Mouse (Mus musculus) urinary bladder, adult 2 months (tissue): Measurements from ENCODE around the gene Olfr622. TPM values are rescaled to one million over a fixed set of nuclear protein-coding genes. Genes with fewer than 3 reads are reported as not detected.

Experiments used
- DNase-seq: peaks from one replicate; pipeline ENCODE4 v3.0.0; 2022; ENCODE audit warnings: low spot score
- polyA plus RNA-seq: library from polyadenylated mRNA; depleted of rRNA; stranded (reverse); fragments of >200 nt; gene quantifications from 2 replicates; pipeline ENCODE4 v1.2.3, GENCODE M21; 2012; rRNA removed

The Olfr622 gene
- not detected in 2 replicates for polyA plus RNA-seq

- no peak for DNase-seq
Measured at GRCm38 (mm10) chr7:103642602-103643001, at the start of gene Olfr622. TSS of gene Olfr622 (minus strand) at chr7:103642702.

- no peak for DNase-seq
Measured at GRCm38 (mm10) chr7:103682420-103682819, 39.9 kb upstream of the Olfr622 start, which contains the start of gene Olfr625-ps1. TSS of gene Olfr625-ps1 (plus strand) at chr7:103682720.

- DNase-seq: no peak
Measured at GRCm38 (mm10) chr7:103671091-103671490, 28.6 kb upstream of the Olfr622 start, which contains the start of gene Olfr624. TSS of gene Olfr624 (minus strand) at chr7:103671191.

GRCm38 (mm10) chr7:103663598-103663997 lies 21.1 kb upstream of the Olfr622 start, which contains the start of gene Olfr623:
TSS of gene Olfr623 (minus strand) at chr7:103663698.
- no peak for DNase-seq

GRCm38 (mm10) chr7:103644070-103644469 lies 1.6 kb upstream of the Olfr622 start:
- DNase-seq: no peak

GRCm38 (mm10) chr7:103636795-103637194 lies 5.7 kb downstream of the Olfr622 start:
- no peak for DNase-seq

GRCm38 (mm10) chr7:103612434-103612833 lies 30.1 kb downstream of the Olfr622 start, which contains the start of gene Olfr620:
TSS of gene Olfr620 (minus strand) at chr7:103612534.
- no peak for DNase-seq

- no peak for DNase-seq
Measured at GRCm38 (mm10) chr7:103607425-103607824, 35.1 kb downstream of the Olfr622 start.

- DNase-seq: no peak
Measured at GRCm38 (mm10) chr7:103600275-103600674, 42.2 kb downstream of the Olfr622 start, which contains the start of gene Olfr619. TSS of gene Olfr619 (plus strand) at chr7:103600575.

GRCm38 (mm10) chr7:103589803-103590202 lies 52.7 kb downstream of the Olfr622 start, which contains the start of gene Olfr618:
TSS of gene Olfr618 (plus strand) at chr7:103590103.
- no peak for DNase-seq

Other genes with a start within 250 kb of the Olfr622 start
- gene Usp17lc, start 227.6 kb downstream of the Olfr622 start, polyA plus RNA-seq: not detected in 2 replicates
- gene Olfr605, start 197.3 kb downstream of the Olfr622 start, polyA plus RNA-seq: not detected in 2 replicates
- gene Olfr606, start 193.7 kb downstream of the Olfr622 start, polyA plus RNA-seq: not detected in 2 replicates
- not detected in 2 replicates for gene Olfr607, start 178.6 kb downstream of the Olfr622 start, polyA plus RNA-seq
- gene Olfr608, start 172.8 kb downstream of the Olfr622 start, polyA plus RNA-seq: not detected in 2 replicates
- not detected in 2 replicates for gene Olfr609, start 144.6 kb downstream of the Olfr622 start, polyA plus RNA-seq
- gene Olfr610, start 130.6 kb downstream of the Olfr622 start, polyA plus RNA-seq: not detected in 2 replicates
- not detected in 2 replicates for gene Olfr611, start 121.9 kb downstream of the Olfr622 start, polyA plus RNA-seq
- not detected in 2 replicates for gene Olfr612, start 100.0 kb downstream of the Olfr622 start, polyA plus RNA-seq
- not detected in 2 replicates for gene Olfr613, start 94.6 kb downstream of the Olfr622 start, polyA plus RNA-seq
- gene Olfr615, start 86.6 kb downstream of the Olfr622 start, polyA plus RNA-seq: not detected in 2 replicates
- gene Olfr616, start 73.6 kb downstream of the Olfr622 start, polyA plus RNA-seq: not detected in 2 replicates
- gene Olfr617, start 69.6 kb downstream of the Olfr622 start, polyA plus RNA-seq: not detected in 2 replicates
- not detected in 2 replicates for gene Olfr618, start 52.6 kb downstream of the Olfr622 start, polyA plus RNA-seq
- gene Olfr619, start 42.1 kb downstream of the Olfr622 start, polyA plus RNA-seq: not detected in 2 replicates
- gene Olfr620, start 30.2 kb downstream of the Olfr622 start, polyA plus RNA-seq: not detected in 2 replicates
- gene Olfr623, start 21.0 kb upstream of the Olfr622 start, polyA plus RNA-seq: not detected in 2 replicates
- gene Olfr624, start 28.5 kb upstream of the Olfr622 start, polyA plus RNA-seq: 0.01 and 0.03 TPM in 2 replicates
- not detected in 2 replicates for gene Olfr625-ps1, start 40.0 kb upstream of the Olfr622 start, polyA plus RNA-seq
- not detected in 2 replicates for gene Olfr243, start 72.0 kb upstream of the Olfr622 start, polyA plus RNA-seq
- not detected in 2 replicates for gene Olfr628, start 87.7 kb upstream of the Olfr622 start, polyA plus RNA-seq
- not detected in 2 replicates for gene Olfr629, start 102.2 kb upstream of the Olfr622 start, polyA plus RNA-seq
- not detected in 2 replicates for gene Olfr630, start 114.6 kb upstream of the Olfr622 start, polyA plus RNA-seq
- gene Olfr69, start 128.9 kb upstream of the Olfr622 start, polyA plus RNA-seq: not detected in 2 replicates
- not detected in 2 replicates for gene Olfr68, start 137.0 kb upstream of the Olfr622 start, polyA plus RNA-seq
- not detected in 2 replicates for gene Olfr67, start 149.1 kb upstream of the Olfr622 start, polyA plus RNA-seq
- gene Hbb-bt, start 171.3 kb upstream of the Olfr622 start, polyA plus RNA-seq: 33.8 and 35.3 TPM in 2 replicates
- gene Hbb-bs, start 185.4 kb upstream of the Olfr622 start, polyA plus RNA-seq: 257 and 296 TPM in 2 replicates
- not detected in 2 replicates for gene Hbb-bh2, start 197.8 kb upstream of the Olfr622 start, polyA plus RNA-seq
- gene Hbb-bh1, start 200.5 kb upstream of the Olfr622 start, polyA plus RNA-seq: 0.15 and 0.18 TPM in 2 replicates
- gene Hbb-y, start 210.5 kb upstream of the Olfr622 start, polyA plus RNA-seq: 0.29 and 0.55 TPM in 2 replicates
- gene Olfr66, start 243.6 kb upstream of the Olfr622 start, polyA plus RNA-seq: not detected in 2 replicates